Mouse (Mus musculus): ENCODE data around the gene Dnajc30. TPM values are rescaled to one million over a fixed set of nuclear protein-coding genes. Genes with fewer than 3 reads are reported as not detected.

Gene Dnajc30
- 17.9 TPM for total RNA-seq (2023)

GRCm38 (mm10) chr5:135063629-135064381 lies at the start of gene Dnajc30:
TSS of gene Dnajc30 (plus strand) at chr5:135064202.

GRCm38 (mm10) chr5:135023344-135024173 lies 40.4 kb upstream of the Dnajc30 start, which contains the start of gene Stx1a:
TSS of gene Stx1a (plus strand) at chr5:135023482.

GRCm38 (mm10) chr5:135064909-135065446 lies 976 bp downstream of the Dnajc30 start, which contains the start of gene Bud23:
TSS of gene Bud23 (minus strand) at chr5:135064959.

GRCm38 (mm10) chr5:135077564-135078481 lies 13.8 kb downstream of the Dnajc30 start, which contains the start of gene Vps37d:
TSS of gene Vps37d (minus strand) at chr5:135078266.

GRCm38 (mm10) chr5:135089653-135090052 lies 25.7 kb downstream of the Dnajc30 start, which contains the start of gene Mlxipl:
TSS of gene Mlxipl (plus strand) at chr5:135089890.

Other genes with a start within 250 kb of the Dnajc30 start
- gene Tmem270, start 157.5 kb upstream of the Dnajc30 start, total RNA-seq (2023), result not detected
- gene Cldn13, start 148.7 kb upstream of the Dnajc30 start, total RNA-seq (2023), result not detected
- gene Mettl27, start 131.8 kb upstream of the Dnajc30 start, total RNA-seq (2023), result 13.4 TPM
- gene Cldn4, start 117.3 kb upstream of the Dnajc30 start, total RNA-seq (2023), result not detected
- gene Cldn3, start 78.0 kb upstream of the Dnajc30 start, total RNA-seq (2023), result not detected
- 51.4 TPM for gene Abhd11, start 55.0 kb upstream of the Dnajc30 start, total RNA-seq (2023)
- 45.3 TPM for gene Stx1a, start 40.7 kb upstream of the Dnajc30 start, total RNA-seq (2023)
- 87.1 TPM for gene Bud23, start 757 bp downstream of the Dnajc30 start, total RNA-seq (2023)
- gene Vps37d, start 14.1 kb downstream of the Dnajc30 start, total RNA-seq (2023), result not detected
- not detected for gene Mlxipl, start 25.7 kb downstream of the Dnajc30 start, total RNA-seq (2023)
- 10.0 TPM for gene Tbl2, start 85.5 kb downstream of the Dnajc30 start, total RNA-seq (2023)
- gene Bcl7b, start 104.1 kb downstream of the Dnajc30 start, total RNA-seq (2023), result 79.5 TPM
- gene Baz1b, start 123.1 kb downstream of the Dnajc30 start, total RNA-seq (2023), result 89.3 TPM
- not detected for gene Fzd9, start 187.0 kb downstream of the Dnajc30 start, total RNA-seq (2023)

All from CD4-positive naive resting alpha-beta T cell, adult 76 days (primary cell).